Mouse (Mus musculus): Measurements from ENCODE around the gene Usp12.

DNA sequence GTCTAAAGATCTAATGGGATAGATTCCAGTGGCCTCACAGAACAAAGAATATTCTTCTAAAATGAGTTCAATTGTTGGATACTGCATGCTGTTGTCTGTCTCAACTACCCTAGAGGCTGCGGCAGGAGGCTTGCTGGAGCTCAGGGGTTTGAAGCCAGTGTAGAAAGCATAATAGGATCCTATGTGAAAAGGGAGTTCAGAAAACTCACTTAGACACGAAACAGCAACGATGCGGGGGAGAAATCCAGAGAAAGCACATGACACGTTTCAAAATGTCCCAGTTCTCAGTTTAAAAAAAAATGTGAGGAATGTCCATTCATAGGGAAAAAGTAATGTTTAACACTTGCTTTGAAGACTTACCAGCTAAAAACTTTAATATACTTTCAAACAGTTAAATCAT, 28.2 kb upstream of the Usp12 start:
- TF ChIP-seq POLR2A (IDR thresholded peaks at IDR 0.05; ENCODE audit: low read depth, low read length) (no peak), CTCF (IDR thresholded peaks at IDR 0.05; ENCODE audit: borderline replicate concordance, insufficient read depth, low read length) (no peak)
